ENCODE assay signal across 17 mouse cellular contexts in the genomic region with DNA sequence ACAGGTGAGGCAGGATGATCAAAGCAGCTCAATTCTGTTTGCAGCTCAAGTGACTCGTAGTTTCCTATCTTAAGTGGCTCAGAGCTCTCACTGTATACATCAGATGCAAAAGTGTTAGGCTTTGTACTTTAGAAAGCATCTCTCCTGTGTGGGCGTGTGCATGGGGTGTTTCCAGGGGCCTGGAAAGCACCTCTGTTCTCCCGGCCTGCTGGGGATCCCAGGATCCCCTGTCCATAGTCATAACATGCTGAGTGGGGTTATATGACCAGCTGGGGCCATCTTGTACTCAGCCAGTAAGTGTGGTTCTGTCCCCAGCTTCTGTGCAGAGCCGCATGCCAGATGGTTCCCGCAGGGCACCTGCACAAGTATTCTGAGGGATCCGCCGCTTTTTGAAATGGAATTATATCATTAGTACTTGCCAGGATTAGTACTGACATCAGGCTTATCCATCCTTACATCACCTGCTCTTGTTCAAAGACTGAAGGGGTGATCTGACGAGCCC. TPM values are rescaled to one million over a fixed set of nuclear protein-coding genes. Genes with fewer than 3 reads are reported as not detected.
DNase-seq lines count a peak whose midpoint lies in the region; ATAC-seq and TF ChIP-seq lines count a peak whose summit lies in the region.
"Had no signal": no experiment of that assay in that cellular context is flagged by ENCODE, and none has a peak within 500 bp of the region (broad histone marks: within the 10 kb centered on the region; RNA-seq: fewer than 3 reads in every experiment).

No protein-coding gene starts in this region.

- 72% methylated on average over 8 of the region's 8 CpGs for WGBS in forebrain, embryonic 16.5 days
- 89% methylated on average over 8 of the region's 8 CpGs for WGBS in forebrain, embryonic 10.5 days
- 84% methylated on average over 8 of the region's 8 CpGs for WGBS in lung, postnatal 0 days

- DNase-seq in forebrain, embryonic 10.5 days (ENCODE audit: extremely low spot score, low spot score): no peak
- DNase-seq in thymus, postnatal 0 days (ENCODE audit: low spot score): peak; percentile 15
- DNase-seq in thymus, postnatal 14 days: no peak
- DNase-seq in layer of hippocampus, adult 18-20 months (ENCODE audit: low spot score in 2 of 2): peak; percentile 56 to 76
- no peak for DNase-seq in ovary, adult 18-20 months (ENCODE audit: low spot score)
- DNase-seq in heart, adult 8-10 months (ENCODE audit: low spot score): no peak
- DNase-seq in lung, postnatal 0 days (ENCODE audit: low spot score): no peak
- DNase-seq: gastrocnemius, postnatal 25 days; heart, postnatal 4 days had no signal

- H3K27me3 ChIP-seq in forebrain, embryonic 16.5 days (replicated peaks; ENCODE audit: control insufficient read depth, insufficient read depth, low read length): no peaks in the 10 kb centered on the region
- no peaks in the 10 kb centered on the region; the same call in 1 of the 2 replicates for H3K27me3 ChIP-seq in forebrain, embryonic 10.5 days (ENCODE audit: poor library complexity, severe bottlenecking)
- no peaks in the 10 kb centered on the region for H3K27me3 ChIP-seq in lung, postnatal 0 days (replicated peaks; ENCODE audit: insufficient read depth, low read length)
- H3K27me3 ChIP-seq: CH12.LX; limb, embryonic 12.5 days; midbrain, embryonic 12.5 days; neural tube, embryonic 13.5 days had no signal

- H3K9ac ChIP-seq in forebrain, embryonic 16.5 days (replicated peaks; ENCODE audit: low read depth, low read length): no peak overlapping the region
- no peak overlapping the region for H3K9ac ChIP-seq in lung, postnatal 0 days (replicated peaks; ENCODE audit: low read depth)
- H3K9ac ChIP-seq: embryonic facial prominence, embryonic 13.5 days; limb, embryonic 12.5 days; lung, embryonic 14.5 days; midbrain, embryonic 12.5 days; neural tube, embryonic 13.5 days had no signal

- no peak for TF ChIP-seq EP300 in lung, postnatal 0 days (IDR thresholded peaks at IDR 0.05)

- no peak overlapping the region for H3K27ac ChIP-seq in forebrain, embryonic 16.5 days (ENCODE audit: low read length)
- no peak overlapping the region for H3K27ac ChIP-seq in forebrain, embryonic 10.5 days
- H3K27ac ChIP-seq in lung, postnatal 0 days (ENCODE audit: low read length): no peak overlapping the region
- H3K27ac ChIP-seq: kidney, postnatal 0 days; limb, embryonic 12.5 days; midbrain, embryonic 12.5 days; neural tube, embryonic 13.5 days had no signal

- peaks cover 5% of the 10 kb centered on the region for H3K4me1 ChIP-seq in forebrain, embryonic 16.5 days (replicated peaks; ENCODE audit: control insufficient read depth, insufficient read depth, low read length)
- peaks cover 20% of the 10 kb centered on the region for H3K4me1 ChIP-seq in forebrain, embryonic 10.5 days
- H3K4me1 ChIP-seq in lung, postnatal 0 days (ENCODE audit: insufficient read depth, low read depth, low read length): no peaks in the 10 kb centered on the region
- H3K4me1 ChIP-seq: midbrain, embryonic 12.5 days had no signal

- no peak for TF ChIP-seq CTCF in lung, postnatal 0 days (IDR thresholded peaks at IDR 0.05)

- H3K9me3 ChIP-seq in forebrain, embryonic 16.5 days (ENCODE audit: control insufficient read depth, low read length): no peaks in the 10 kb centered on the region
- H3K9me3 ChIP-seq in forebrain, embryonic 10.5 days: no peaks in the 10 kb centered on the region
- no peaks in the 10 kb centered on the region for H3K9me3 ChIP-seq in lung, postnatal 0 days (ENCODE audit: low read length)
- H3K9me3 ChIP-seq: embryonic facial prominence, embryonic 13.5 days; limb, embryonic 12.5 days; midbrain, embryonic 12.5 days; neural tube, embryonic 13.5 days had no signal

- H3K4me3 ChIP-seq in forebrain, embryonic 16.5 days (replicated peaks; ENCODE audit: low read length): no peak overlapping the region
- H3K4me3 ChIP-seq in forebrain, embryonic 10.5 days: no peak overlapping the region
- H3K4me3 ChIP-seq in lung, postnatal 0 days (ENCODE audit: low read depth, low read length): no peak overlapping the region
- H3K4me3 ChIP-seq: embryonic facial prominence, embryonic 13.5 days; limb, embryonic 12.5 days; midbrain, embryonic 12.5 days; neural tube, embryonic 13.5 days had no signal

- ATAC-seq in forebrain, embryonic 16.5 days: peak; percentile 43; the same call in 1 of the 2 replicates
- ATAC-seq in lung, postnatal 0 days: no peak

- H3K4me2 ChIP-seq in forebrain, embryonic 16.5 days (ENCODE audit: low read length): no peak overlapping the region
- no peak overlapping the region for H3K4me2 ChIP-seq in lung, postnatal 0 days (replicated peaks; ENCODE audit: low read depth, low read length)
- H3K4me2 ChIP-seq: limb, embryonic 12.5 days; lung, embryonic 14.5 days; midbrain, embryonic 12.5 days; neural tube, embryonic 13.5 days had no signal

- H3K36me3 ChIP-seq in forebrain, embryonic 16.5 days (ENCODE audit: control insufficient read depth, insufficient read depth): no peaks in the 10 kb centered on the region
- H3K36me3 ChIP-seq in forebrain, embryonic 10.5 days (replicated peaks): peaks cover 33% of the 10 kb centered on the region
- H3K36me3 ChIP-seq in lung, postnatal 0 days (ENCODE audit: insufficient read depth, low read length): peaks cover 8% of the 10 kb centered on the region; the same call in 1 of the 2 replicates

RNA-seq across cellular contexts. Expression of a gene that starts 25.8 kb away (rescaled TPM):
- polyA plus RNA-seq in forebrain, embryonic 16.5 days (2015; fragmentation: Nextera tagmentation; extraction: Ambion mirVana): 88.8 and 98.1 TPM in 2 replicates
- polyA plus RNA-seq in forebrain, embryonic 10.5 days (2016; fragmentation: Nextera tagmentation; extraction: Ambion mirVana): 58.1 and 60.1 TPM in 2 replicates
- 73.8 and 83.6 TPM in 2 replicates for polyA plus RNA-seq in thymus, postnatal 0 days (2015; fragmentation: Nextera tagmentation; extraction: Ambion mirVana)
- total RNA-seq in layer of hippocampus, adult 18-20 months (2021): 10 to 100 TPM; 78.2 to 82.4 TPM
- 100 to 1,000 TPM; 146 to 174 (median 157) TPM for total RNA-seq in heart, adult 8-10 months (2022)
- polyA plus RNA-seq in lung, postnatal 0 days (2015; fragmentation: Nextera tagmentation; extraction: Ambion mirVana): 109 and 111 TPM in 2 replicates

RNA-seq across cellular contexts. Expression of a gene that starts 26.2 kb away (rescaled TPM):
- 24.0 and 27.8 TPM in 2 replicates for polyA plus RNA-seq in forebrain, embryonic 16.5 days (2015; fragmentation: Nextera tagmentation; extraction: Ambion mirVana)
- polyA plus RNA-seq in forebrain, embryonic 10.5 days (2016; fragmentation: Nextera tagmentation; extraction: Ambion mirVana): 31.6 and 35.1 TPM in 2 replicates
- polyA plus RNA-seq in thymus, postnatal 0 days (2015; fragmentation: Nextera tagmentation; extraction: Ambion mirVana): 11.3 and 12.3 TPM in 2 replicates
- 10 to 100 TPM; 15.3 to 22.4 TPM for total RNA-seq in layer of hippocampus, adult 18-20 months (2021)
- 10 to 100 TPM; 37.0 to 49.9 (median 42.1) TPM for total RNA-seq in heart, adult 8-10 months (2022)
- 20.0 and 20.9 TPM in 2 replicates for polyA plus RNA-seq in lung, postnatal 0 days (2015; fragmentation: Nextera tagmentation; extraction: Ambion mirVana)

RNA-seq across cellular contexts. Expression of a gene that starts 46.1 kb away (rescaled TPM):
- 14.1 and 14.6 TPM in 2 replicates for polyA plus RNA-seq in forebrain, embryonic 16.5 days (2015; fragmentation: Nextera tagmentation; extraction: Ambion mirVana)
- 17.2 and 22.5 TPM in 2 replicates for polyA plus RNA-seq in forebrain, embryonic 10.5 days (2016; fragmentation: Nextera tagmentation; extraction: Ambion mirVana)
- 34.2 and 35.2 TPM in 2 replicates for polyA plus RNA-seq in thymus, postnatal 0 days (2015; fragmentation: Nextera tagmentation; extraction: Ambion mirVana)
- 1 to 10 TPM; 6.3 to 6.9 TPM for total RNA-seq in layer of hippocampus, adult 18-20 months (2021)
- total RNA-seq in heart, adult 8-10 months (2022): 1 to 10 TPM; 4.8 to 7.4 (median 5.5) TPM
- 8.1 and 8.4 TPM in 2 replicates for polyA plus RNA-seq in lung, postnatal 0 days (2015; fragmentation: Nextera tagmentation; extraction: Ambion mirVana)

RNA-seq across cellular contexts. Expression of a gene that starts 46.3 kb away (rescaled TPM):
- 2.4 and 3.4 TPM in 2 replicates for polyA plus RNA-seq in forebrain, embryonic 16.5 days (2015; fragmentation: Nextera tagmentation; extraction: Ambion mirVana)
- polyA plus RNA-seq in forebrain, embryonic 10.5 days (2016; fragmentation: Nextera tagmentation; extraction: Ambion mirVana): 2.3 and 3.1 TPM in 2 replicates
- polyA plus RNA-seq in thymus, postnatal 0 days (2015; fragmentation: Nextera tagmentation; extraction: Ambion mirVana): 4.6 and 5.6 TPM in 2 replicates
- 1 to 10 TPM; 9.2 to 9.7 TPM for total RNA-seq in layer of hippocampus, adult 18-20 months (2021)
- 1 to 10 TPM; 3.5 to 4.8 (median 4.0) TPM for total RNA-seq in heart, adult 8-10 months (2022)
- polyA plus RNA-seq in lung, postnatal 0 days (2015; fragmentation: Nextera tagmentation; extraction: Ambion mirVana): 1.1 TPM in 2 replicates

Comparison
In these comparisons a context has a peak if more than half of its experiments do, and no peak if none do; other contexts are left out.
1. DNase-seq: peak in thymus, postnatal 0 days (single experiment) and layer of hippocampus, adult 18-20 months (2 of 2); none in forebrain, embryonic 10.5 days (single experiment), thymus, postnatal 14 days (single experiment), ovary, adult 18-20 months (single experiment), heart, adult 8-10 months (single experiment) and lung, postnatal 0 days (single experiment).